Mouse (Mus musculus): Measurements from ENCODE around the gene Gsc.
A peak's percentile ranks its signal among the peaks of the same experiment; 100 is the strongest.
"Not testable (repeated sequence)": the region's sequence is repeated elsewhere in the genome, so short reads cannot be mapped to it uniquely, and the experiment has no call there.

The Gsc gene

GRCm38 (mm10) chr12:104453002-104453401 lies 20.1 kb downstream of the Gsc start:
- no peak for DNase-seq (ENCODE audit: low spot score)

GRCm38 (mm10) chr12:104450257-104450656 lies 22.9 kb downstream of the Gsc start:
- no peak for DNase-seq (ENCODE audit: low spot score)

- DNase-seq (ENCODE audit: low spot score): no peak
Observed at GRCm38 (mm10) chr12:104448099-104448498, 25.0 kb downstream of the Gsc start.

- DNase-seq (ENCODE audit: low spot score): not testable (repeated sequence)
Observed at GRCm38 (mm10) chr12:104447056-104447455, 26.1 kb downstream of the Gsc start.

GRCm38 (mm10) chr12:104443716-104444115 lies 29.4 kb downstream of the Gsc start:
- no peak for DNase-seq (ENCODE audit: low spot score)

GRCm38 (mm10) chr12:104440087-104440760 lies 32.9 kb downstream of the Gsc start:
- DNase-seq (ENCODE audit: low spot score): peak; percentile 84

- no peak for DNase-seq (ENCODE audit: low spot score)
Observed at GRCm38 (mm10) chr12:104433951-104434735, 39.0 kb downstream of the Gsc start.

GRCm38 (mm10) chr12:104433214-104433613 lies 39.9 kb downstream of the Gsc start:
- DNase-seq (ENCODE audit: low spot score): no peak

- no peak for DNase-seq (ENCODE audit: low spot score)
Observed at GRCm38 (mm10) chr12:104431359-104431758, 41.8 kb downstream of the Gsc start.

GRCm38 (mm10) chr12:104426915-104427314 lies 46.2 kb downstream of the Gsc start:
- DNase-seq (ENCODE audit: low spot score): no peak

GRCm38 (mm10) chr12:104425591-104425990 lies 47.5 kb downstream of the Gsc start:
- no peak for DNase-seq (ENCODE audit: low spot score)

- DNase-seq (ENCODE audit: low spot score): no peak
Observed at GRCm38 (mm10) chr12:104422615-104423392, 50.3 kb downstream of the Gsc start.

Data from layer of hippocampus, adult 9-10 months (tissue).